Mouse (Mus musculus): ENCODE measurements at regions not wholly inside any gene's neighbourhood (a gene's known extent, or its start where the extent isn't known, plus 50 kb on each side); places are given as distances from the start of the nearest gene placed in this dataset.
"Not testable (repeated sequence)": the region's sequence is repeated elsewhere in the genome, so short reads cannot be mapped to it uniquely, and the experiment has no call there.

DNA sequence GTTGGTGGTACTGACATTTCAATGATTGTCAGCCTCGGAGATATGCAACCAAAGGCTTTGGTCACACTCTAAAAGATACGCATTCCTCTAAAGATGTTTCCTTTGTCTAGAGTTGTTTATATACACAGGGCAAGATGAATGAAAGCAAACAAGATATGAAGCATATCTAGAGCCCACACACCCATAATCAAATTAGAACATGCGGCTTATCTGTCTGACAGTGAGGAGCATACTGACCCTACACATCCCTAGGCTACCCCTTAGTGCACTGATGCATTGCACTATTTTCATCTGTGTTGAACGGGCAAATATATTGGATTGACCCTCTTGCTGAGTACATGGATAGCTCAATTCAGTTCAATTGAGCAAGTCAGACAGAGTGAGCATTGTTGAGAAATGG lies 105.6 kb upstream of the Nabp1 start:
- POLR2A ChIA-PET = interaction anchor here in 2 of 4 experiments (1.3 to 3.1 kb wide), 2 partner anchors 10 to 105 kb away, joined by 3 to 15 read pairs; partner anchors contain the start of gene Nabp1 (in 1 of the 2)
- CTCF ChIA-PET = no interaction called here

- POLR2A ChIA-PET = interaction anchor here in 2 of 4 experiments (0.8 to 0.9 kb wide), 3 partner anchors 102 to 104 kb away, joined by 3 read pairs; no protein-coding TSS in a partner anchor
- CTCF ChIA-PET = interaction anchor here in 1 of 4 experiments (0.9 kb wide), 1 partner anchor 17 kb away, joined by 4 read pairs; no protein-coding TSS in a partner anchor
Measured at GRCm38 (mm10) chr1:51580074-51580473, 101.8 kb upstream of the Nabp1 start.

GRCm38 (mm10) chr1:51577701-51578100 lies 99.5 kb upstream of the Nabp1 start:
- CTCF ChIA-PET = no interaction called here
- POLR2A ChIA-PET = interaction anchor here in 1 of 4 experiments (1.1 kb wide), 1 partner anchor 99 kb away, joined by 4 read pairs; the partner anchor contains the start of gene Nabp1

GRCm38 (mm10) chr1:51572314-51573078 lies 94.3 kb upstream of the Nabp1 start:
- ChIA-PET POLR2A (interaction anchor here in 3 of 4 experiments (0.7 to 2.6 kb wide), 7 partner anchors 8 to 522 kb away, joined by 3 to 30 read pairs (median 5); partner anchors contain the start of gene Nabp1 (in 3 of the 3)), CTCF (interaction anchor here in 2 of 4 experiments (0.7 to 1.7 kb wide), 2 partner anchors 24 to 72 kb away, joined by 3 read pairs; no protein-coding TSS in a partner anchor)

GRCm38 (mm10) chr1:51569625-51570024 lies 91.4 kb upstream of the Nabp1 start:
- POLR2A ChIA-PET = no interaction called here
- CTCF ChIA-PET = no interaction called here

GRCm38 (mm10) chr1:51566170-51566649 lies 88.0 kb upstream of the Nabp1 start:
- POLR2A ChIA-PET = interaction anchor here in 1 of 4 experiments (1.1 kb wide), 1 partner anchor 87 kb away, joined by 3 read pairs; the partner anchor contains the start of gene Nabp1
- CTCF ChIA-PET = no interaction called here

GRCm38 (mm10) chr1:51556616-51557015 lies 78.4 kb upstream of the Nabp1 start:
- POLR2A ChIA-PET = not testable (repeated sequence)
- CTCF ChIA-PET = interaction anchor here in 1 of 4 experiments (1.2 kb wide), 1 partner anchor 40 kb away, joined by 3 read pairs; no protein-coding TSS in a partner anchor

- CTCF ChIA-PET = interaction anchor here in 1 of 4 experiments (1.2 kb wide), 1 partner anchor 43 kb away, joined by 5 read pairs; no protein-coding TSS in a partner anchor
- POLR2A ChIA-PET = interaction anchor here in 2 of 4 experiments (1.3 to 2.8 kb wide), 2 partner anchors 75 to 76 kb away, joined by 6 to 8 read pairs; partner anchors contain the start of gene Nabp1 (in 1 of the 2)
Measured at GRCm38 (mm10) chr1:51553738-51554137, 75.5 kb upstream of the Nabp1 start.

DNA sequence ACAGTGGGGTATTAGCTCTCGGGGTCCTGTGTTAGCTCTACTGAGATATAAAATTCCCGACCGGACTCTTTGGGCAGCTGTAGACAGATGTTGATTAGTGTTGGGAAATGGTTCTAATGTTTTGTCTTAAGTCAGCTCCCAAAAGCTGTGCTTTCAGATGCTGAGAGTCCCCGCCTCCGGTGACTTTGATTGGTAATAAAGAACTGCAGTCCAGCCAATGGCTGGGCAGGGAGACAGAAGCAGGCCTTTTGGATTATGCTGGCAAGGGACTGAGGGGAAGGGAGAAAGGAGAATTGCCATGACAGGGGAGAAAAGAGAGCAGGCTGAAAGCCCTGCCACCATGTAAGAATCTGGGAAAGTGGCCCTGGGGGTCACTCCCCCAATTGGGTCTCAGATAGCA lies 73.4 kb upstream of the Nabp1 start:
- ChIA-PET POLR2A (interaction anchor here in 3 of 4 experiments (0.6 to 2.8 kb wide), 3 partner anchors 73 to 184 kb away, joined by 4 to 8 read pairs (median 8); no protein-coding TSS in a partner anchor), CTCF (no interaction called here)

DNA sequence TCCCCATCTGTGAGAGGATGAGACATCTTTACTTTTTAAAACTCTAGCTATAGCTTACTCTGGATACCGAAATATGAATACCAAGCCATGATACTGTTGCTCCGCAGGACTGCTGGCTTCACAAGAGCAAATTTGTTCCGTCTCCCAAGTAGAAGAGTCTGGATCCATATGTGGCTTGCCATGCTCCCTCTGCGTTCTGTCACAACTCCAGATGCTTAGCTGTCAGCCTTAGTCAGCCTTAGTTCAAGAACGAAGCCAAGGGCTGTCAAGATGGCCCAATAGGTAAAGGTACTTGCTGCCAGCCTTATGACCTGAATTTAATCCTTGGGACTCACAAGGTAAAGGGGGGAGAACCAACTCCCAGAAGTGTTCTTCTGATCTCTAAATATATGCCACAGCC lies 64.6 kb upstream of the Nabp1 start:
- POLR2A ChIA-PET = no interaction called here
- CTCF ChIA-PET = no interaction called here

DNA sequence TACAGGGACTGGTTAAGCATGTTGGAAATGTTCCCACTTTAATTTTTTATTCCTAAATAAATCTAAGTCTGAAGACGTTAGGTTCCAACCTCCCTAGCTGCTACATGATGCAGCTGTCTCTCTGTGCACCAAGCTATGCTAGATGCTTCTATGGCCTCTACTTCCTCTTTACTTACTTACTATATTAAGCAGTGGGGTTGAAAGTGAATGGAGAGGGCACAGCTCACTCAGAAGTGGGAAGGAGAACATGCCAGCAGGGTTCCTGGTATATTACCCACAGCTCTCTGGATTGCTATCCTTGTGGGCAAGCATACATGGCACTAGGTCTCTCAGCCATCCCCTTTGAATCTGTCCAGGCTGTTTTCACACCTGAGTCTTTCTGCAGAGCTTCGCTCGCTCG lies 61.4 kb upstream of the Nabp1 start:
- ChIA-PET CTCF (interaction anchor here in 2 of 4 experiments (0.6 to 0.7 kb wide), 2 partner anchors 357 to 1238 kb away, joined by 3 read pairs; no protein-coding TSS in a partner anchor), POLR2A (interaction anchor here in 3 of 4 experiments (0.6 to 1.5 kb wide), 4 partner anchors 61 to 201 kb away, joined by 3 to 6 read pairs (median 4); partner anchors contain the start of gene Nabp1 (in 1 of the 3))

DNA sequence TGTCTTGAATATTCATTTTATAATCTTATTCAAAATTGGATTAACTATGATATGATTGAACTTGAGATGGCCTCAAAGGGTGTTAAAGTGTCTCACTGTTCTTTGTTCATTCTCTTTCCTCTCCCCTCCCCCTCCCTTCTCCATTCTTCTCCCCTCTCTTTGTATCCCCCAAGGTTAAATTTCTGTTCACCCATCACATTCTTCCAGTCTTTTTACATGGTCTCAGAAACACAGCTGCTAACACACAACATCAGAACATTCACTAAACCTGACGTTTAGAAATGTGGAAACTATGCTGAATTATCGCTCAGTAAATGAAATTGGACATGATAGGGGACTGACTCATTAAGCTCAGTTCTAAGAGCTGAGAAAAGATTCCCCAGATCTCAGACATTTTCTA lies 60.6 kb upstream of the Nabp1 start:
- POLR2A ChIA-PET = interaction anchor here in 1 of 4 experiments (1.4 kb wide), 1 partner anchor 61 kb away, joined by 6 read pairs; the partner anchor contains the start of gene Nabp1

GRCm38 (mm10) chr1:51537765-51538360 lies 59.6 kb upstream of the Nabp1 start:
- CTCF ChIA-PET = no interaction called here
- POLR2A ChIA-PET = interaction anchor here in 2 of 4 experiments (0.5 to 1.4 kb wide), 2 partner anchors 60 to 168 kb away, joined by 4 to 6 read pairs; partner anchors contain the start of gene Nabp1 (in 1 of the 2)

More for the DNA sequence above, 60.6 kb upstream of the Nabp1 start:
- CTCF ChIA-PET = no interaction called here

DNA sequence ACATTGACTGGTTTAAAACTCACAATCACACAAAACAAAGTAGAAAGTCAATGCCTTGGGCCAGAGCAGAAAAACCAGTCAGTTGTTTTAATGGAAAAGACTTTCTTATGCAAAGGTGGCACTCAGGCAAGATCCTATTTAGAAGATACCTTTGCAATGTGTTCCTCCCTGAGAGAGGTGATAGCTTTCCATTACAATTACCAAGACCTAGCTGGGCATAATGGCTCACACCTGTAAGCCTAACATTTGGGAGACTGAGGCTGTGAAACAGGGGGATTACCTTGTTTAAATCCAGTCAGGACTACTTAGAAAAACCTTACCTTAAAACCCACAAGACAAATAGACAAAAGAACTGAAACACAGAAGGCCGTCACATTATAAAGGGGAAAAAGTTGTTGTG lies 57.9 kb upstream of the Nabp1 start:
- CTCF ChIA-PET = interaction anchor here in 1 of 4 experiments (1.4 kb wide), 1 partner anchor 80 kb away, joined by 3 read pairs; no protein-coding TSS in a partner anchor
- POLR2A ChIA-PET = interaction anchor here in 3 of 4 experiments (0.6 to 1.6 kb wide), 5 partner anchors 17 to 60 kb away, joined by 3 to 9 read pairs (median 3); partner anchors contain the start of gene Nabp1 (in 1 of the 3)

DNA sequence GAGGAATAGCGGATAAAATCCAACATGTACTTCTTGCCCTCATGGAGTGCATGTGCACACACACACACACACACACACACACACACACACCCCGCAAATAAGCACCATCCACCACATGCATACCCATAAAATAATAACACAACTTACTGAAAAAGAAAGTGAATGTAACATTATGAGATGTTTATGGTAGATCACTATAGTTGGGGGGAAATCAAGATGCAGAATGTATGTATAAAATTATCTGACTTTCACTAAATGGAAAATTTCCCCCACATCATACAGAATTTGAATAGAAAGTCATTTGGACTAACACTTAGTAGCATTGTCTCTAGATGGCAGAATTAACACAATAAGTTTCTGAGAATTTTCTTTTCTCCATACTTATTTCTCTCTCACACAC lies 57.2 kb upstream of the Nabp1 start:
- ChIA-PET POLR2A (interaction anchor here in 3 of 4 experiments (0.8 to 1.6 kb wide), 3 partner anchors 17 to 57 kb away, joined by 3 to 9 read pairs (median 4); partner anchors contain the start of gene Nabp1 (in 1 of the 3)), CTCF (interaction anchor here in 1 of 4 experiments (1.4 kb wide), 1 partner anchor 81 kb away, joined by 3 read pairs; no protein-coding TSS in a partner anchor)

- POLR2A ChIA-PET = no interaction called here
- CTCF ChIA-PET = no interaction called here
Measured at GRCm38 (mm10) chr1:51531360-51531759, 53.1 kb upstream of the Nabp1 start.

DNA sequence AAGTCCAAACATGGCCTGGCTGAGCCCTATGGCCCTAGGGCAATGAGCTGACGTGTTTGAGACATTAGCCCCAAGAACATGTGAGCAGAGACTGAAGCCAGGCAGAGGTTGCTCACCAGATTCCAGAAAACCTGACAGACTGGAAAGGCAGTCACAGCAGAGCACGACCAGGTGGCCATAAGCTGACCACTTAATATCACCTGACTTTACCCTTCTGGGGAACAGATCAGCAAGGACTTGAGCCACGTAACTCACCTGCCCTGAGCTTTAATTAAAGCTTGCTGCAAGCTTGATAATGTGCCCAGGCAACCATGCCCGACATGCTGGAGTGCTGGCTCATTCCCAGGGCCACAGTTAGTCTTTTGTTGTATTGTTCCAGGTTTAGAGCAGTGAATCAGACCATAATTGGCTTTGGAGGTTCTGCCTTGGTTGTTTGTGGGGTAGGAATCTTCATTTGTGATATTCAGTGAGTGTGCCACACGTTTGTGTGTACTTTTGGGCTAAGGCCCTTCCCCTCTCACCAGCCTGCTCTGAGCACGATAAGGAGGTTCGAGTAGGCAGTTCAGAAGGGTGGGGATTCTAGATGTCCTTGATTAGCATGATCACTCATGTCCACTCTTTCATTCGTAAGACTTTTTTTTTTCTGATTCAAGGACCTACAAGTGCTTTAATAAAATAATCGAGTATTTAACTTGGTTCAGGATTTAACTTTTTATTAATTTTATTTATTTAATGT lies 52.1 kb upstream of the Nabp1 start:
- ChIA-PET CTCF (no interaction called here), POLR2A (no interaction called here)

DNA sequence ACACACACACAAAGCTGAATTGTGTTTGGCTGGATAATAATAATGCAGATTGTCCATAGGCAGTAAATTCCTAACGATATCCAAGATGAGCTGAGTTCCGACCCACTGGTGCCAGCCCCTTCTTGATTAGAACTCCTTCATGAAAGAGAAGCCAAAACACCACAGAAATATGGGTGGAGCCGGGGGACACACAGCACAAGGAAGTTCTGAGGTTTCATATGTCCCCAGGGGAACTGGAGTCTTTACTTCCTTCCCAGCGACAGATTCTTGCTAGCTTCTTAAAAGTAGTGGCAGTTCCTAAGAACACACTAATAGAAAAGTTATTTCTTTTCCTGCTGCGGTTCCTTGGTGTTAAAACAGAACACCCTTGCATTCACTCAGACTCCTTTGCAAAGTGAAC lies 51.4 kb upstream of the Nabp1 start:
- ChIA-PET CTCF (no interaction called here), POLR2A (no interaction called here)

DNA sequence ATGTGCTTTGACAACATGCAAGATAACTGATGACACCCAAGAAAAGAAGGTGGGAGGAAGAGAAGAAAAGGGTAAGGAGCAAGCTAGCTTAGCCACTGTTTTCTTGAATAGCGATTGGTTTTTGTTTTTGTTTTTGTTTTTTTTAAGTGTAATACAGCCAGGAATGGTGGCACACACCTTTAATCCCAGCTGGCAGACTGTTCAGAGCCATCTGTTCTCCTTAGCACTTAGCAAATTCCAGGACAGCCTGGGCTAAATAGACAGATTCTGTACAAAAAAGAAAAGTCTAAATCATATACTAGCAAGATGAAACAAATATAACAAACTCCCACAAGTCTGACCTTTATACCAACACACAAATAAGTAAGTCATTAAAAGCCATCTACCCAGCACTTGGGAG lies 50.4 kb upstream of the Nabp1 start:
- POLR2A ChIA-PET = no interaction called here
- CTCF ChIA-PET = no interaction called here

Measured in embryonic stem cell, embryonic (primary cell).